Mouse (Mus musculus): ENCODE measurements around the gene Pigk.

GRCm38 (mm10) chr3:152928287-152928975 is 214.5 kb downstream of the Pigk start:
- TF ChIP-seq CTCF (IDR thresholded peaks at IDR 0.05; ENCODE audit: borderline replicate concordance, insufficient read depth, low read length) (no peak), POLR2A (IDR thresholded peaks at IDR 0.05; ENCODE audit: low read depth, low read length) (no peak)
